Mouse (Mus musculus): ENCODE results near the gene Edf1.

- no peak for TF ChIP-seq CTCF (IDR thresholded peaks at IDR 0.05; ENCODE audit: extremely low read depth, insufficient read depth, low read length)
- no peak for TF ChIP-seq POLR2A (IDR thresholded peaks at IDR 0.05; ENCODE audit: extremely low read depth, insufficient read depth, low read length)
Measured at GRCm38 (mm10) chr2:25585601-25586000, 28.0 kb downstream of the Edf1 start.

Data from cortical plate, adult 2 months (tissue).